Mouse (Mus musculus) G1E (cell line): ENCODE measurements around the gene Nphs2.

Experiments
- CTCF ChIP-seq: IDR thresholded peaks from 2 replicates; pipeline ENCODE4 v1.5.1; 2012; ENCODE audit warnings: low read depth, low read length, inconsistent platforms, mixed read lengths
- POLR2AphosphoS5 ChIP-seq: IDR thresholded peaks from 2 replicates; pipeline ENCODE4 v1.6.1; 2012; ENCODE audit warnings: low read depth, low read length, inconsistent platforms; ENCODE audit not compliant: insufficient replicate concordance
- TAL1 ChIP-seq: conservative IDR thresholded peaks from 2 replicates; pipeline ENCODE4 v1.6.1; 2012; ENCODE audit warnings: low read depth, low read length, inconsistent platforms, mixed read lengths

- TF ChIP-seq CTCF (no peak), POLR2AphosphoS5 (no peak), TAL1 (no peak)
Measured at GRCm38 (mm10) chr1:156310630-156311029, at the start of gene Nphs2.
